Mouse (Mus musculus): ENCODE data around the gene Kif2c. TPM values are rescaled to one million over a fixed set of nuclear protein-coding genes. Genes with fewer than 3 reads are reported as not detected.
A peak's percentile ranks its signal among the peaks of the same experiment; 100 is the strongest.

Gene Kif2c
- polyA plus RNA-seq, 1 experiment from 2014 or later = 6.4 TPM

- no peaks in the 10 kb centered on the region for H3K9me3 ChIP-seq (replicated peaks; ENCODE audit: control insufficient read depth, low read length, poor library complexity, severe bottlenecking)
- H3K36me3 ChIP-seq (ENCODE audit: control insufficient read depth, insufficient read depth, low read length) = no peaks in the 10 kb centered on the region
- H3K27me3 ChIP-seq (ENCODE audit: control insufficient read depth, insufficient read depth, low read depth, low read length) = no peaks in the 10 kb centered on the region
- H3K4me2 ChIP-seq (ENCODE audit: low read length) = no peak overlapping the region
- no peak overlapping the region for H3K27ac ChIP-seq (ENCODE audit: low read length)
- WGBS = 32% methylated on average over 10 of the region's 10 CpGs
- ATAC-seq = peak; percentile 62; the same call in 1 of the 2 replicates
- H3K4me3 ChIP-seq (ENCODE audit: low read depth, low read length) = no peak overlapping the region
- no peak overlapping the region for H3K9ac ChIP-seq (ENCODE audit: low read depth, low read length)
- no peaks in the 10 kb centered on the region for H3K4me1 ChIP-seq (ENCODE audit: control insufficient read depth, insufficient read depth, low read length)
These were observed 36.2 kb upstream of the Kif2c start for GRCm38 (mm10) chr4:117218517-117219219.

- Histone ChIP-seq H3K4me3 (ENCODE audit: low read depth, low read length) (no peak overlapping the region), H3K9ac (ENCODE audit: low read depth, low read length) (no peak overlapping the region), H3K27me3 (ENCODE audit: control insufficient read depth, insufficient read depth, low read depth, low read length) (no peaks in the 10 kb centered on the region), H3K4me1 (ENCODE audit: control insufficient read depth, insufficient read depth, low read length) (no peaks in the 10 kb centered on the region), H3K4me2 (ENCODE audit: low read length) (no peak overlapping the region), H3K36me3 (ENCODE audit: control insufficient read depth, insufficient read depth, low read length) (no peaks in the 10 kb centered on the region), H3K27ac (ENCODE audit: low read length) (no peak overlapping the region), H3K9me3 (replicated peaks; ENCODE audit: control insufficient read depth, low read length, poor library complexity, severe bottlenecking) (no peaks in the 10 kb centered on the region)
- WGBS = 76% methylated on average over 5 of the region's 5 CpGs
- no peak for ATAC-seq
These were observed 34.6 kb upstream of the Kif2c start for GRCm38 (mm10) chr4:117217029-117217428.

- H3K27ac ChIP-seq (ENCODE audit: low read length) = no peak overlapping the region
- no peaks in the 10 kb centered on the region for H3K27me3 ChIP-seq (ENCODE audit: control insufficient read depth, insufficient read depth, low read depth, low read length)
- no peak overlapping the region for H3K4me2 ChIP-seq (ENCODE audit: low read length)
- H3K9ac ChIP-seq (ENCODE audit: low read depth, low read length) = no peak overlapping the region
- no peak for ATAC-seq
- no peak overlapping the region for H3K4me3 ChIP-seq (ENCODE audit: low read depth, low read length)
- H3K9me3 ChIP-seq (replicated peaks; ENCODE audit: control insufficient read depth, low read length, poor library complexity, severe bottlenecking) = no peaks in the 10 kb centered on the region
- H3K36me3 ChIP-seq (ENCODE audit: control insufficient read depth, insufficient read depth, low read length) = no peaks in the 10 kb centered on the region
- no peaks in the 10 kb centered on the region for H3K4me1 ChIP-seq (ENCODE audit: control insufficient read depth, insufficient read depth, low read length)
- 80% methylated on average over 6 of the region's 6 CpGs for WGBS
These were observed 31.8 kb upstream of the Kif2c start for GRCm38 (mm10) chr4:117214250-117214649.

- Histone ChIP-seq H3K36me3 (ENCODE audit: control insufficient read depth, insufficient read depth, low read length) (no peaks in the 10 kb centered on the region), H3K4me1 (ENCODE audit: control insufficient read depth, insufficient read depth, low read length) (no peaks in the 10 kb centered on the region), H3K4me3 (ENCODE audit: low read depth, low read length) (no peak overlapping the region), H3K27me3 (ENCODE audit: control insufficient read depth, insufficient read depth, low read depth, low read length) (no peaks in the 10 kb centered on the region), H3K9me3 (replicated peaks; ENCODE audit: control insufficient read depth, low read length, poor library complexity, severe bottlenecking) (no peaks in the 10 kb centered on the region), H3K27ac (ENCODE audit: low read length) (no peak overlapping the region), H3K9ac (ENCODE audit: low read depth, low read length) (no peak overlapping the region), H3K4me2 (ENCODE audit: low read length) (no peak overlapping the region)
- WGBS = 3% methylated on average over 20 of the region's 20 CpGs
- ATAC-seq = no peak
These were observed 28.0 kb upstream of the Kif2c start for GRCm38 (mm10) chr4:117210147-117211074.

- Histone ChIP-seq H3K4me3 (ENCODE audit: low read depth, low read length) (no peak overlapping the region), H3K27me3 (ENCODE audit: control insufficient read depth, insufficient read depth, low read depth, low read length) (no peaks in the 10 kb centered on the region), H3K4me1 (ENCODE audit: control insufficient read depth, insufficient read depth, low read length) (no peaks in the 10 kb centered on the region), H3K27ac (ENCODE audit: low read length) (no peak overlapping the region), H3K9me3 (replicated peaks; ENCODE audit: control insufficient read depth, low read length, poor library complexity, severe bottlenecking) (no peaks in the 10 kb centered on the region), H3K36me3 (ENCODE audit: control insufficient read depth, insufficient read depth, low read length) (no peaks in the 10 kb centered on the region), H3K4me2 (ENCODE audit: low read length) (no peak overlapping the region), H3K9ac (ENCODE audit: low read depth, low read length) (no peak overlapping the region)
- no peak for ATAC-seq
- 86% methylated on average over 6 of the region's 6 CpGs for WGBS
These were observed 27.2 kb upstream of the Kif2c start for GRCm38 (mm10) chr4:117209592-117209991.

- no peaks in the 10 kb centered on the region for H3K9me3 ChIP-seq (replicated peaks; ENCODE audit: control insufficient read depth, low read length, poor library complexity, severe bottlenecking)
- no peaks in the 10 kb centered on the region for H3K36me3 ChIP-seq (ENCODE audit: control insufficient read depth, insufficient read depth, low read length)
- no peak for ATAC-seq
- WGBS = 69% methylated on average over 4 of the region's 4 CpGs
- H3K4me1 ChIP-seq (ENCODE audit: control insufficient read depth, insufficient read depth, low read length) = 0 out of 2 replicates have a peak, but pooled peaks cover 3% of the 10 kb centered on the region
- H3K4me2 ChIP-seq (ENCODE audit: low read length) = no peak overlapping the region
- no peak overlapping the region for H3K27ac ChIP-seq (ENCODE audit: low read length)
- H3K9ac ChIP-seq (ENCODE audit: low read depth, low read length) = no peak overlapping the region
- H3K27me3 ChIP-seq (ENCODE audit: control insufficient read depth, insufficient read depth, low read depth, low read length) = no peaks in the 10 kb centered on the region
- no peak overlapping the region for H3K4me3 ChIP-seq (ENCODE audit: low read depth, low read length)
These were observed 20.5 kb upstream of the Kif2c start for GRCm38 (mm10) chr4:117202992-117203354.

- under 1% methylated on average over 25 of the region's 25 CpGs for WGBS
- no peaks in the 10 kb centered on the region for H3K36me3 ChIP-seq (ENCODE audit: control insufficient read depth, insufficient read depth, low read length)
- peak overlapping the region; percentile 57 for H3K4me2 ChIP-seq (ENCODE audit: low read length)
- H3K9ac ChIP-seq (ENCODE audit: low read depth, low read length) = peak overlapping the region; percentile 57
- 0 out of 2 replicates have a peak, but pooled peaks cover 3% of the 10 kb centered on the region for H3K4me1 ChIP-seq (ENCODE audit: control insufficient read depth, insufficient read depth, low read length)
- H3K27me3 ChIP-seq (ENCODE audit: control insufficient read depth, insufficient read depth, low read depth, low read length) = no peaks in the 10 kb centered on the region
- ATAC-seq = peak; percentile 60; the same call in 1 of the 2 replicates
- H3K27ac ChIP-seq (ENCODE audit: low read length) = peak overlapping the region; percentile 55; the same call in 1 of the 2 replicates
- H3K9me3 ChIP-seq (replicated peaks; ENCODE audit: control insufficient read depth, low read length, poor library complexity, severe bottlenecking) = no peaks in the 10 kb centered on the region
- peak overlapping the region; percentile 27 for H3K4me3 ChIP-seq (ENCODE audit: low read depth, low read length)
These were observed 19.9 kb upstream of the Kif2c start for GRCm38 (mm10) chr4:117202046-117202991.

- Histone ChIP-seq H3K36me3 (ENCODE audit: control insufficient read depth, insufficient read depth, low read length) (no peaks in the 10 kb centered on the region), H3K9ac (ENCODE audit: low read depth, low read length) (no peak overlapping the region), H3K4me2 (ENCODE audit: low read length) (no peak overlapping the region), H3K9me3 (replicated peaks; ENCODE audit: control insufficient read depth, low read length, poor library complexity, severe bottlenecking) (no peaks in the 10 kb centered on the region), H3K27me3 (ENCODE audit: control insufficient read depth, insufficient read depth, low read depth, low read length) (no peaks in the 10 kb centered on the region), H3K4me3 (ENCODE audit: low read depth, low read length) (no peak overlapping the region), H3K4me1 (ENCODE audit: control insufficient read depth, insufficient read depth, low read length) (peaks cover 6% of the 10 kb centered on the region; the same call in 1 of the 2 replicates), H3K27ac (ENCODE audit: low read length) (no peak overlapping the region)
- WGBS = 94% methylated on average over 14 of the region's 14 CpGs
- ATAC-seq = no peak
These were observed 9.4 kb upstream of the Kif2c start for GRCm38 (mm10) chr4:117191804-117192203.
